In the genomic region with DNA sequence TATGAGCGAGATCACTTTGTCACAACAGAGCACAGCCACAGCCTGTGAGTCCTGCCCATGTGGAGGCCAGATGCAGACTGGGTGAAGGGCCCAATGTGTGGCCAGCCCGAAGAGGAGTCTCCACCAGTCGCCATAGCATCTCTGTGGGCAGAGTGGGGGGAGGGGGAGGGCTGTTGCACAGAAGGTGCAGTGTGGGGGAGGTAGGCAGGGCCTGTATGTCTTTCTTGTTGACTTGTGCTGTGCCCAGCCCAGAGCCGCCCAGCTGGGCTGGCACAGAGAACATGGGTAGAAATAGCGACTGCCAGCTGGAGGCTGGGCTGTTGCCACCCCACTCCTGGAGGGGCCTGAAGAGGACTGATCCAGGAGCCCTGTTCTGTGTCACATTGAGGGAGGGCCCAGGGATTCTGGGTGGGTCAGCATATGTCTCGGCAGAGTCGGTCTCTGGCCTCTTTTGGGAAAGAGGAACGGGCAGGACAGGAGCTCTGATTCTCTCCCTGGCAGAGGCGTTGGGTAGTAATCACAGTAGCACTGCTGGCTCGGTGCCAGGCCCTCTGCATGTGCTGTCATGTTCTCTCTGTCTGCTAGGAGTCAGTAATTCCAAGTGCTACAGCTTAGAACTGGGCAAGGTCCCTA, we compare ENCODE assay signal across 8 mouse cellular contexts. TPM values are rescaled to one million over a fixed set of nuclear protein-coding genes. Genes with fewer than 3 reads are reported as not detected.
A peak's percentile ranks its signal among the peaks of the same experiment; 100 is the strongest.
DNase-seq lines count a peak whose midpoint lies in the region; ATAC-seq lines count a peak whose summit lies in the region.

No protein-coding gene starts in this region.

- H3K9me3 ChIP-seq in hindbrain, embryonic 16.5 days (ENCODE audit: control insufficient read depth, low read length), result no peaks in the 10 kb centered on the region
- H3K9me3 ChIP-seq in midbrain, embryonic 15.5 days, result no peaks in the 10 kb centered on the region

- no peaks in the 10 kb centered on the region for H3K27me3 ChIP-seq in hindbrain, embryonic 16.5 days (replicated peaks; ENCODE audit: control insufficient read depth, insufficient read depth, low read length)
- H3K27me3 ChIP-seq in midbrain, embryonic 15.5 days (replicated peaks), result no peaks in the 10 kb centered on the region

- no peaks in the 10 kb centered on the region for H3K36me3 ChIP-seq in hindbrain, embryonic 16.5 days (ENCODE audit: control insufficient read depth, insufficient read depth, low read length)
- no peaks in the 10 kb centered on the region for H3K36me3 ChIP-seq in midbrain, embryonic 15.5 days (replicated peaks)

- 0 out of 2 replicates have a peak overlapping the region, but pooled peaks have one; percentile 5 for H3K4me2 ChIP-seq in hindbrain, embryonic 16.5 days (ENCODE audit: low read length)
- H3K4me2 ChIP-seq in midbrain, embryonic 15.5 days, result no peak overlapping the region

- no peak overlapping the region for H3K4me3 ChIP-seq in hindbrain, embryonic 16.5 days (ENCODE audit: low read length)
- no peak overlapping the region for H3K4me3 ChIP-seq in midbrain, embryonic 15.5 days

- DNase-seq in adrenal gland, adult 8-10 months, result peak; percentile 59
- peak; percentile 92 to 96 for DNase-seq in cerebellum, postnatal 25 days
- DNase-seq in gastrocnemius, postnatal 25 days, result peak; percentile 70
- peak; percentile 81 to 83 for DNase-seq in left cerebral cortex, adult 18-20 months (ENCODE audit: low spot score in 2 of 2)
- DNase-seq in urinary bladder, adult 18-20 months (ENCODE audit: low spot score in 2 of 2), result peak; percentile 68 to 72
- no peak for DNase-seq in yolk sac, embryonic 10.5 days (ENCODE audit: low spot score)

- peak overlapping the region; percentile 85 for H3K27ac ChIP-seq in hindbrain, embryonic 16.5 days (ENCODE audit: low read depth, low read length)
- H3K27ac ChIP-seq in midbrain, embryonic 15.5 days, result peak overlapping the region; percentile 64

- 0 out of 2 replicates have a peak overlapping the region, but pooled peaks have one; percentile 13 for H3K9ac ChIP-seq in hindbrain, embryonic 16.5 days (ENCODE audit: low read depth, low read length)
- no peak overlapping the region for H3K9ac ChIP-seq in midbrain, embryonic 15.5 days

- peaks cover 67% of the 10 kb centered on the region for H3K4me1 ChIP-seq in hindbrain, embryonic 16.5 days (ENCODE audit: control insufficient read depth, insufficient read depth, low read depth, low read length)
- peaks cover 74% of the 10 kb centered on the region for H3K4me1 ChIP-seq in midbrain, embryonic 15.5 days

- ATAC-seq in hindbrain, embryonic 16.5 days, result peak; percentile 78
- peak; percentile 61; the same call in 1 of the 2 replicates for ATAC-seq in midbrain, embryonic 15.5 days (replicated peaks)

- WGBS in hindbrain, embryonic 16.5 days, result 38% methylated on average over 10 of the region's 10 CpGs
- WGBS in midbrain, embryonic 15.5 days, result 38% methylated on average over 10 of the region's 10 CpGs

RNA-seq across cellular contexts. Expression of gene Ncs1, which starts 18.2 kb away (rescaled TPM):
- total RNA-seq in adrenal gland, adult 8-10 months (2022), result 10 to 100 TPM in 2 of 4 experiments, 1 to 10 TPM in 2; 4.4 to 11.0 (median 7.7) TPM
- total RNA-seq in gastrocnemius, postnatal 25 days (2021), result 1 to 10 TPM; 4.7 to 4.8 TPM
- 151 and 174 TPM in 2 replicates for polyA plus RNA-seq in hindbrain, embryonic 16.5 days (2015; fragmentation: Nextera tagmentation; extraction: Ambion mirVana)
- total RNA-seq in left cerebral cortex, adult 18-20 months (2021), result 100 to 1,000 TPM; 236 to 243 TPM
- polyA plus RNA-seq in midbrain, embryonic 15.5 days (2015; fragmentation: Nextera tagmentation; extraction: Ambion mirVana), result 172 and 183 TPM in 2 replicates

RNA-seq across cellular contexts. Expression of gene Hmcn2, which starts 50.4 kb away (rescaled TPM):
- total RNA-seq in adrenal gland, adult 8-10 months (2022), result 1 to 10 TPM in 3 of 4 experiments, under 1 TPM in 1; 0.84 to 2.5 (median 1.4) TPM
- total RNA-seq in gastrocnemius, postnatal 25 days (2021), result 10 to 100 TPM; 33.0 to 38.1 TPM
- polyA plus RNA-seq in hindbrain, embryonic 16.5 days (2015; fragmentation: Nextera tagmentation; extraction: Ambion mirVana), result 0.30 TPM in 2 replicates
- total RNA-seq in left cerebral cortex, adult 18-20 months (2021), result under 1 TPM; 0.30 to 0.73 TPM
- 0.18 and 0.32 TPM in 2 replicates for polyA plus RNA-seq in midbrain, embryonic 15.5 days (2015; fragmentation: Nextera tagmentation; extraction: Ambion mirVana)

Comparison
In these comparisons a context has a peak if more than half of its experiments do, and no peak if none do; other contexts are left out.
1. RNA of gene Ncs1, which starts 18.2 kb away (total RNA-seq): 236 to 243 TPM in left cerebral cortex, adult 18-20 months; 4.4 to 11.0 TPM in adrenal gland, adult 8-10 months and 4.7 to 4.8 TPM in gastrocnemius, postnatal 25 days; every median in the first group is over 10 times any median in the second.
2. RNA of gene Hmcn2, which starts 50.4 kb away (total RNA-seq): 33.0 to 38.1 TPM in gastrocnemius, postnatal 25 days; 0.84 to 2.5 TPM in adrenal gland, adult 8-10 months and 0.30 to 0.73 TPM in left cerebral cortex, adult 18-20 months; every median in the first group is over 4 times any median in the second.